Mouse (Mus musculus): ENCODE data around the gene Col17a1. TPM values are rescaled to one million over a fixed set of nuclear protein-coding genes. Genes with fewer than 3 reads are reported as not detected.

The Col17a1 gene
- 0.47 and 4.0 TPM in 2 replicates for polyA plus RNA-seq (2012; rRNA removed)

GRCm38 (mm10) chr19:47691994-47692393 is at the start of gene Col17a1:
Col17a1 (minus strand) TSS chr19:47692094.

DNA sequence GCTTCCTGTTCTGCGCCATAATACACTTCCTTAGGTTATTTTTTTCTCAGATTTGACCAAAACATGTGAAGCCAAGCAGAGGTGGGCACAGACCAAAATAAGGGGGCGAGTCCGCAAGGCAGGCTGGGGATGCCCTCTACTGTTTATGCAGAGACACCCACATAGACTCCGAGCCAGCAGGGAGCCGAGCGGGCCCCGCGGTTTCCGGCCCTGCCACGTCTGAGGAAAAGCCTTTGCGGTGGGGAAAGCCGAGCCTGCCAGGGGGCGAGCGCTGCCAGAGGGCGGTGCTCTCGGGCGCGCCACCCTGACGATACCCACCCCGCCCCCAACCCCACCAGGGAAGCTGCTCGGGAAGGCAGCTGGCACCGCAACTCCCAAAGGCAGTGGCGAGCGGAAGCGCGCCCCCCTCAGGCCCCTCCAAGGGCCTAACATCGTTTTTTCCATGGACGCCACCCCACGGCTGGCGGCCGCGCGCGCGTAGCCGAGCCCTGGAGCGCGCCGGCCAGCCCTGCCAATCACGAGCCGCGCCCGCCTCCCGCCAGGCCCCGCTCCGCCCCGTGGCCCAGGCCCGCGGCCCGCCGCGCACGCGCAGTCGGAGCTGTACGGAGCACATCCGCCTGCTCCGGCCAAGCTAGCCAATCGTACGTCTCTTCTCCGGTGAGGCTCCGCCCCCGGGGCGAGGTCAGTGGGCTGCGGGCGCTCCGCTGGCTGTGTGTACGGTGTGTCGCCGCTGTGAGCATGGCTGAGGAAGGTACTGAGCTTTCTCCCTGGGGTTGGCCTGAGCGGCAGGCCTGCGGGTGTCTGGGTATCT is 39.4 kb upstream of the Col17a1 start, which contains the start of gene Sfr1:
TSS of gene Sfr1 (plus strand) at position 612 of the 811 bp plus-strand sequence.

Other genes starting within 250 kb of the Col17a1 start
- 12.9 and 20.8 TPM in 2 replicates for gene Sh3pxd2a, start 227.7 kb downstream of the Col17a1 start, polyA plus RNA-seq (2012; rRNA removed)
- gene Stn1, start 154.6 kb downstream of the Col17a1 start, polyA plus RNA-seq (2012; rRNA removed) = 25.9 and 30.4 TPM in 2 replicates
- 26.5 and 27.4 TPM in 2 replicates for gene Slk, start 112.4 kb downstream of the Col17a1 start, polyA plus RNA-seq (2012; rRNA removed)
- 121 and 122 TPM in 2 replicates for gene Sfr1, start 39.6 kb upstream of the Col17a1 start, polyA plus RNA-seq (2012; rRNA removed)
- 55.9 and 62.1 TPM in 2 replicates for gene Gsto1, start 162.9 kb upstream of the Col17a1 start, polyA plus RNA-seq (2012; rRNA removed)
- 0.71 and 0.97 TPM in 2 replicates for gene Gsto2, start 173.4 kb upstream of the Col17a1 start, polyA plus RNA-seq (2012; rRNA removed)
- gene Cfap43, start 227.2 kb upstream of the Col17a1 start, polyA plus RNA-seq (2012; rRNA removed) = 2.4 and 2.7 TPM in 2 replicates
- gene Itprip, start 227.2 kb upstream of the Col17a1 start, polyA plus RNA-seq (2012; rRNA removed) = 6.3 and 6.7 TPM in 2 replicates
- 0.41 and 0.42 TPM in 2 replicates for gene Cfap58, start 245.6 kb upstream of the Col17a1 start, polyA plus RNA-seq (2012; rRNA removed)

Data from central nervous system, embryonic 14 days (tissue).